Mouse (Mus musculus) spleen, adult 12 weeks (tissue): ENCODE data around the gene Ccl11.

Experiments
- DNase-seq: peaks from one replicate; pipeline ENCODE4 v3.0.0; 2022; ENCODE audit warnings: low spot score

Gene Ccl11

DNA sequence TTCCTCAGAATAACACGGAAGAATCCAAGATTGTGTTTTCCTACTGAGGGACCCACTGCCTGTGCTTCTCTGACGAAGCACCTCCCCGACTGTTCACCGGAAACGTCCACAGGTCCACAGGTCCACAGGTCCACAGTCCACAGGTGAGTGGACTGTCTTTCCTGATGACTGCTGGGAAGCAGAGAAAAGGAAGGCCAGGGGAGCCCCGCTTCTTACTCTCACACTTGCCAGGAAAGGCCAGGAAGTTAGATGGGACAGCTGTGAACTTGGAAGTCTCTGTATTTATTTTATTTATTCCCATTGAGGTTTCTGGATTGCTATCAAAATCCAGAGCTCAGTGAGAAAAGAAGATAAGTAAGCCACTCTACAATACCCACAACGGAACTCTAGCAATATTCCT lies 3.8 kb upstream of the Ccl11 start:
- no peak for DNase-seq

DNA sequence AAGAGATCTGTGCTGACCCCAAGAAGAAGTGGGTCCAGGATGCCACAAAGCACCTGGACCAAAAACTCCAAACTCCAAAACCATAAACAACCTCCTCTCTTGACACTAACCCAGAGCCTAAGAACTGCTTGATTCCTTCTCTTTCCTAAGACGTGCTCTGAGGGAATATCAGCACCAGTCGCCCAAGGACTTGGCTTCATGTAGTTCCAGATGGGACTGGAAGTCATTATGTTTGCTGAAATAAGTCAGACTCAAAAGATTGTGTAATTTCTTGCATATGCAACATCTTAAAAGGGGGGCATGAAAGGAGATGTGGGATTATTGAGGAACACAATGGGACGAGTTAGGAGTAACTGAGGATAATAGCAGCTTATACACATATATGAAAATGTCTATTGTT lies 4.6 kb downstream of the Ccl11 start:
- DNase-seq = no peak

DNA sequence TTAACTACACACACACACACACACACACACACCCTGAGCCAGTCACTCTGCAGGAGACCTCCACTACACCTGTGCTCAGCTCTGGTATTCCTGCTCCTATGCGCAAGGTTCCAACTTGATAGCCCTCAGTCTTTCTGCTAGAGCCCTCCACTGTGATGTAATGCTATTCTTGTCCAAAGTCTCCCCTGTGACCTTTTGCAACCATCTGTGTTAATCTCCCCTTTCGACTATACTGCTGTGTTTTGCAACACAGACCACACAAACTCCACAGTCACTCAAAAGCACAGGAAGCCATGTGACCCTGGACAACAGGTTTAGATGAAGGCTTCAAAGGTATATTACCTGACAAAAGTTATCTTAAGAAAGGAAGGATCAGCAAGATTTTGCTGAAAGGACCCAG lies 5.8 kb downstream of the Ccl11 start:
- DNase-seq = no peak

DNA sequence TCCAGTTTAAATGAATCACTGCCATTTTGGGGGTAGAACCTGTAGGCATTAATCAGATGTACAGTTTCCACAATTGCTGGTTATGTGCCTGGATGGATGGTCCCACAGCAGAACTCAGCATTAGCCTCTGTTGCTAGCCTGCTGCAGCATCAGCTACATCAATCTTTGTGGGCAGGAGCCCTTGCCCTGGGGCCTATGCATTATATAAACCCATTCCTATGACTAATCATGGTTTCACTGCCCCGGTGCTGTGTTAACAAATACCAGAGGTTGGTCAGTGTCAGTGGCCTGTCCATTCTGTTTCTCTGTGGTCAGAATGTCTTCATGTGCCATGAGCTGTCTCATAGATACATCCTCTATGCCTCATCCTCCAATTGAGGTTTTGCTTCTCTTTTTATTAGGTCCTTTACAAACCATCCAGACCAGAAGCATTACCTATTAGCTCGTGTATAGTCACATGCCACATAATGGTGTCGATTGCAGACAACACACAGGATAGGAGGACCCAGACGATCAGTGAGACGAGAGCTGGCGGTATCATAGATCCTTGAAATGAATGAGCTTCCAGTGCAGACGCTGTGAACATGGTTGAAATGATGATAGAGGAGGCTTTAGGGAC lies 9.4 kb downstream of the Ccl11 start:
- no peak for DNase-seq

DNA sequence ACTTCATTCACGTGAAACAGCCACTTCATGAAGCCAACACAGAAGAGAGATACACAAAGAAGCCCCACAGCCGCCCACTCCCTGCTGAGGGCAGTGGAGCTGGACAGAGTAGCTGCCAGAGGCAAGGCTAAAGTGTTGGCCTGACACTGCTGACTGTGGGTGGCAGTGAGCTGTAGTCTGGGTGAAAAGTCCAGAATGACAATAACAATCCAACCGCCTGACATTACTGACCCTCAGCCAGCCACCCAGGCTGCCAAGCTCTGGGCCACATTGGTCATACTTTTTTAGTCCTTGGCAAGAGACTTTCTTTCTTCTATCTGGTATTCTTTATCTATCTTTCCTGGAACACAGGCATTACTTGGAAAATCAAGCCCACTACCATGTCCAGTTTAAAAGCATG lies 13.5 kb downstream of the Ccl11 start:
- no peak for DNase-seq

DNA sequence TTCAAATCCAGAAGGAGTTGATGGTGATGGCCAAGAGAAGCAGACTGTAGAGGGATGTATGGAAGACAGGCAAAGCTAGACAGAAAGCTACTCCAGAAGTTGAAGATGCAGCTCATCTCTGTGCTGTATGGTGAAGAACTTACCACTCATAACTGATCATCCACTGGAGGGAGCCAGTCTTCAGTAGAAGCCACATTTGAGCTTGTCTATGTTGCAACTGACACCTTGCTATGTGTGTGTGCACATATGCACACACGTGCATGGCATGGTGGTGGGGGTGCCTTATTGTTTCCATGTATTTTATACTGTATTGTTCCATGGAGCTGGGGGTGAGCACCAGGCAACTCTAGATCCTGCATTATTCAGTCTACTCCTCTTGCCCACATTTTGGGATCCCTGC lies 14.8 kb downstream of the Ccl11 start:
- DNase-seq = no peak

DNA sequence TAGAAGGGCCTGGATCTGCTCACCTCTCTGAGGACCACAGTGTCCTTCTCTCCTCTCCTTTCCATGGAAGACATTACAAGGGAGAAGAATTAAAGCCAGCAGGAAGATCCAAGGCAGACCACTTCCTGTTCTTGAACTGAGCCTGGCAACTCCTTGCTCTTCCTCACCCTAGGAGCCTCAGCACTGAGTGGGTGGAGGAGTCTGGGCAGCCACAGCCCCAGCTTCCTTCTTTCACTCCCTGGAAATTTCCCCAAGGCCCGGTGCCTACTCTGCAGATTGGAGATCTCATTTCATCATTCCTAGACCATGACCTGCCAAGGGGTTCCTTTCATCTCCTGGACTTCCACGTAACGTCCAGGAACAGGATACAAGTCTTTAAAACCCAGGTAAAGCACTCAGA lies 15.4 kb downstream of the Ccl11 start:
- DNase-seq = no peak

DNA sequence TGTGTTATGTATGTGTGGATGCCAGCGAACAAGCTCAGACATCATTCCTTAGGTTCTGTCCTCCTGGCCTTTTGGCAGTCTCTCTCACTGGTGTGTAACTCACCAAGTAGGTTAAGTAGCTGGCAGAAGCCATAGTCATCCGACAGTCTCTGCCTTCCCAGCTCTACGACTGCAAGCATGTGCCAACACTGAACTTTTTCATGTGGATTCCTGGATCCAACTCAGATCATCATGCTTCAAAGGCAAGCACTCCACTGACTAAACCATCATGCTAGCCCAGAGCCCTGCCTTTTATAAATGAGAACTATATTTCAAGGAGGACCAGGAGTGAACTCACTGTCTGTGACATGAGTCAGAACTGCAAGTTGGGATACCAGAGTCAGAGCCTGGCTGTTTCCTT lies 16.1 kb downstream of the Ccl11 start:
- DNase-seq = no peak

DNA sequence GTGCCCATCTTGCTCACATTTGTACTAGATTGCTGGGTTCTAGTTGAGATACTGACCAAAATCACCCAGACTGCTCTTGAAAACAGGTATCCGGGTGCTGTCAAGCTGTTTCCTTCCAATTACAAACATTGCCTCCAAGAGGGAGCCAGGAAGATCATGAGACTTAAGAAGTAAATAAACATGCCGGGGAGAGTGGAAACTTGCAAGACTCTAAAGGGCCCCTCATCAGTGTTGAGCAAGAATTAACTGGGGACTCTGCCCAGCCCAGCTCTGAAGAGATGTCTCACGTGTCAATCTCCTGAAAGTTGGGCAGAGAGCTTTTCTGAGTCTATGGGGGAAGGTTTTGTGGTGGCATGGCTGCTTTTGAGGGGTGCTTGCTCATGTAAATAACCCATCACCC lies 19.4 kb downstream of the Ccl11 start:
- no peak for DNase-seq

DNA sequence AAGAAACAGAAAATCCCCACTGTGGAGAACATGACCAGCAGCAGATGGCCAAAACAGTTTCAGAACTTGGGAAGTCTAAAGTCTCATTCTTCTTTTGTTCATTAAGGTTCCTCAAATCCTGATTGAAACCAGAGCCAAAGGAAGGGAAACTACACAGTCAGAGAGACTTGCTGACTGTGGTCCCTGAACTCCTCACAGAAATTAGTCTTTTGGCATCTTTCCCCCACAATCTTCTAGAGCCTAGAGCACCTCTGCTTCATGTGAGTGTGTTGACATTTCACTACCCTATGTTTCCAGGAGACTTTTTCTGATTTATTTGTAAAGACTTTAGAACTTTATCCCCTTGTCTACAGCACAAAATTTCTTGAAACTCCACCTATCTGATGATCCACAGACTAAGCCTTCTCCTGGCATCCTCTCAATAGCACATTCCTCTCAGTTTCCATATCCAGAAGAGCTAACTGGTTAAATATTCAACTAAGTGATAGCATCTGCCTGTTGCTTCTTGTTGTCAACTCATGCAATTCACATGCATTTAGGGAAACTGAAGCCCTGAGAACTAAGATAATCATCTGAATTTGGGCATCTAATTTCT lies 20.6 kb downstream of the Ccl11 start:
- DNase-seq = no peak

DNA sequence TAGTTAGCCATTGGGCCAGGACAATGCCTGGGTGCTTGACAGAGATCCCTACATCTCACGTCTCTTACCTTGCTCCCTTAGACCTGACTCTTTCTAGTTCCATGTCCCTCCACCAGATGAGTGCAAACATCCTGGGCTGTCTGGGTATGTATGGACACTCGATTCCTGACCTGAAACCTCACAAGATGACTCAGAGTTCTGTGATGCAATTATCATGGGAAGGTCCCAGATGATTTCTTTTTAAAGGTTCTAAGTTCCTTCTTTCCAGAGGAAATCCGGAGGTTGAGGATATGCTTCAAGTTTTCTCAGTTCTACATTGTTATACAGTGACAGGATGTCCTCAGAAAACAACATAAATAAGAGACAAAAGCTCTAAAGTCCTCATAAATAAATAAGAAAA lies 23.2 kb downstream of the Ccl11 start:
- DNase-seq = no peak

DNA sequence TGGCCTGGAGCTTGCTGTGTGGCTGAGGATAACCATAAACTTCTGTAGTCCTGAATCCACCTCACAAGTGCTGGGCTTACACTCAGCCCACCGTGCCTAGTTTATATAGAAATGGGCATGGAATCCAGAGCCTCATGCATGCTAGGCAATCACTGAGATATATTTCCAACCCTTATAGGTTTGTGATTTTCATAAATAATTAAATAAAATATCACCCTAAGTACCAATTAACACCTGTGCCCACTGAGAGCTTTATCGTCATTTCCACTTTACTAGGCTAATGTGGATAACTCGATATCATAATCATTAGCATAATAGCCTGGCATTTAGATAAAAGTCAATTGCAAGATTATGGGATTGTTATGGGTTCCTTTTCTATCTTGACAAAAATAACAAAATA lies 26.7 kb downstream of the Ccl11 start:
- no peak for DNase-seq

DNA sequence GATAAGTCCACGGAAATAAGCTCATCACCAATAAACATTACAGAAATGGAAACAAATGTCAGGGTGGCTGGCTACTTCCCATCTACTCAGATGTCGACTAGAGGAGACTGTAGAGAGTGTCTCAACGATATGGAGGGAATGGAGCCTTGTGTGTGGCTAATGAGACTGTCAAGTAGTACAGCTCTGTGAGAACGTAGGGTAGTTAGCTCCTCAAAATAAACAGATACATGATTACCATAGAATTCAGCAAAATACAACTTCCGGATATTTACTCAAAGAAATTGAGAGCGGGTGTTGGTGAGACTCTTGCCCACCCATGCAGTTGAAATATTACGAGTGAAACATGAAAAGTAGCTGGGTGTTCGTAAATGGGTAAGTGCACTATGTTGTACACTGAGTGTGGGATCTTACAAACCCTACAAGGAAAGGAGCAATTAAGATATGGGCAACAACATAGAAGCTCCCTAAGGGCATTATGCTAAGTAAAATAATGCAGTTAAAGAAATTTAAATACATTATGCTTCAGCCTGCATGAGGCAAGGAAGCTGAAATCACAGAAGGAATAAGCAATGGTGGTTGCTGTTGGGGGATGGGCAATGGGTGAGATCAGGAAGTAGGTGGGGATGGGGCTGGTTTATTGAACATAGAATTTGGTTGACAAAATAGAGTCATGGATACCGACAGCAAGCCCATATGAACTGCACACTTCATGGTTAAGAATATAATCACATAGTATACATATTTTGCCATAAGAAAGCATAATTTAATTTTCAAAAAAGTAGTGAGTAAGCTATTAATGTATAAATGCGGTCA lies 42.1 kb downstream of the Ccl11 start:
- DNase-seq = no peak

DNA sequence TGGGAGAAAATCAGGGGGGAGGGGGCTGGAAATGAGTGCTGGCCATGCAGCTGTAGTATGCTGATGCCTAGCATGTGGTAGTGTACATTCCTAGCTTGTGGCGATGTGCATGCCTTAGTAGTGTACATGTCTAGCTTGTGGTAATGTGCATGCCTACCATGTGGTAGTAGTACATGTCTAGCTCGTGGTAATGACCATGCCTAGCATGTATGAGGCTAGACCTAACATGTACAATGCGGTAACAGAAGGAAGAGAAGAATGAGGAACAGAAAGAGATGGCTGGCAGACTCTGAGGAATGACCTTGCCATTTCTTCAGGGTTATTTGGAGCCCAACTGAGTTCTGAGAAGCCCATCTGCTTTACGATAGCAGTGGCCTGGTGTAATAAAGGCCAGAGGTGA lies 43.5 kb downstream of the Ccl11 start:
- DNase-seq = no peak

DNA sequence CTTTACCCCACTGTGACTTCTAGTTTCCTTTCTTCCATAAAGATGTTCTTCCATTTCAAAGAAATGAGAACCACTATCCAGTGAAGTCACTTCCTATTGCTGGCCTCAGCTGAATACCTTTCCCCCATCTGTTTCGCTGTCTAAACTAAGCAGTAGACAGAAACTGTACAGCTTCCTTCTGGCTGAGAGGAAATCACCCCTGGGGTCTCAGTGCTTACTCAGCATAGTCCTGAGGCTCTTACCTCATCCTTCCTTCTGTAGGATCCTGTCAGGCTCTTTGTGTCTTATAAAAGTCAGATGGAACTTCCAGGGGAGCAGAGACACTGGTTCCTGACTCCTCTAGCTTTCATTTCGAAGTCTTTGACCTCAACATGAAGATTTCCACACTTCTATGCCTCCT lies 43.9 kb downstream of the Ccl11 start, which contains the start of gene Ccl12:
TSS of gene Ccl12 (plus strand) at position 317 of the 400 bp plus-strand sequence.
- DNase-seq = no peak

DNA sequence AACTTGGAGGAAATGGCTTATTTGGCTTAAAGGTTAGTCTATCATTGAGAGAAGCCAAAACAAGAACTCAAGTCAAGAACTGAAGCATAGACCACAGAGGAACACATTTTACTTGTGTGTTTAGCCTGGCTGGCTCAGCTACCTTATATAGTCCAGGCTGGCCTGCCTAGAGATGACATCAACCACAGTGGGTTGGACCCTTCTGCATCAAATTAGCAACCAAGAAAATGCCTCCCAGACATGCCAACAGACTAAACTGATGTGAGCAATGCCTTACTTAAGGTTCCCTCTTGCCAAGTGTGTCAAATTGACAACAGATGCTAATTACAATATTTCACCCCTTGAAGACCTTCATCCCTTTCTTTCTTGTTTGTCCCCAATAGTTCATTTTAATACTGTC lies 52.0 kb downstream of the Ccl11 start:
- DNase-seq = no peak

DNA sequence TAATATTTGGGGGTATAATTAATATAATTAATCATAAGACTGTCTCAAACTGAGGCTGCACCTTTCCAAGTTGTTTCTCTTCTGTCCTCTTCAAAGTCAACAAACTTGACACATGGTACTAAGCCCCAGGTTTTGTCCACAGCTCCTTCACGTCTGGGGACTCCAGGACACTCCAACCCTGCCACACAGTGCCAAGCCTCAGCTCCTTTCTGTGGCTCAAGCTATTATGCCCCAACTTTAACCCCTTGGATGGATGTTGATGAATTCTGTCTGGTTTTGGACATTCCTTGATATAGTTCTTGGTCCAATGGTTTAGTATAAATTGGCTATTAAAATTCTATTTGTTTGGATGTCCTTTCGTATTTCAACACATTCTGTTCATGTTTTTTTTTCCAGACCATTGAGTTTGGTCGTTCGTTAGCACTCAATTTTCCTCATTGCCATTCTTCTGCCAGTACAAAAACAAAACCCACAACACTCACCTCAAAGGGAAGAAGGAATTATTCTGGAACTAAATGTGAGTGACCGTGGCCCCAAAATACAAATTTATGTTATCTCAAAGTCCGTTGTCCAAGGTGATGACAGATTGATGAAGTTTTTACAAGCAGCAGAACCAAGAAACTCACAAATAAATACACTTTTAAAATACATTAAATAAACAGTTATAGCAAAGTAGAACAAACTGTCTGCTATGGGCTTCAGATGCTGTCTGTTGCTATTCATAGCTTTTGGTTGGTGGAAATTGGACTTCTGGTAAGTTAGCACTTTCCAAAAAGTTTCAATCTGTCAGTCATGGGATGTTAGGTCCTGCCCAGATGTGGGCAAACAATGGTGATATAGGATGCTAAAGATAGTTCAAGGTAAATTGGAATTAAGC lies 53.0 kb downstream of the Ccl11 start:
- DNase-seq = no peak
